Mouse (Mus musculus) ovary, adult 18-20 months (tissue): ENCODE measurements around the gene Txndc5.

Source experiments
- DNase-seq: peaks from one replicate; pipeline ENCODE4 v3.0.0; 2022; ENCODE audit warnings: low spot score, mixed read lengths

Txndc5 gene

DNA sequence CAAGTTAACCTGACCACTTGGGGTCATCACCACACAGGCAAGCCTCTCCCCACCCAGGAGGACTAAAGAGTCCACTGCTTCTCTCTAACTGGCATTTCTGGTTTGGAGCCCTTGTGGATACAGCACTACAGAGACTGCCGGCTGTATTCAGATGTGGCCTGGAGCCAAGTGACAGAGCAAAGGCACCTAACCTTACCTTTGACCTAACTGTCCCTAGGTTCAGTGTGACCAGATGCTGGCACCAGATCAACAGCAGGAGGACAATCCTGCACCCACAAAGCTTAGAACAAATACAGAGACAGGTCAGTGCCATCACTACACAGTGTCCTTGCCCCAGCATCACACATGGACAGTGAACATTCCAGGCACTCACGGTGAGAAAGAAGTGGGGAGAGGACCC is 2.5 kb downstream of the Txndc5 start:
- DNase-seq, result no peak

DNA sequence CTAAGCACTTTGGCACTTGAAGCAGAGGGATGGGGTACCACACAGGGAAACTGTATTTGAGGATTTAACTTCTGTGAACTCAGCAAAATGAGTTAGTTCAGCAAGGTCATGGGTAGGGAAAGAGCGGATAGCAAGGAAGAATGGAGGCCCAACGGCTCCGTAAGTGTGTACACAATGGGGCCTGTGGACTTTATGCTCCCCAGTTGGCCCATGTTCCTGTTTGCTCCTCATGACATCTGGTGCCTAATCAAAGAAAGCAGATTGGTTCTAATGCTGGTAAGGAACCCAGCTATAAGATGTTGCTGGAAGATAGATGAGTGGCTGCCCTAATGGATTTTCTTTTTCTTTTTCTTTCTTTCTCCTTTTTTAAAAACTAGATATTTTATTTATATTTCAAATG is 3.4 kb downstream of the Txndc5 start:
- DNase-seq, result no peak

DNA sequence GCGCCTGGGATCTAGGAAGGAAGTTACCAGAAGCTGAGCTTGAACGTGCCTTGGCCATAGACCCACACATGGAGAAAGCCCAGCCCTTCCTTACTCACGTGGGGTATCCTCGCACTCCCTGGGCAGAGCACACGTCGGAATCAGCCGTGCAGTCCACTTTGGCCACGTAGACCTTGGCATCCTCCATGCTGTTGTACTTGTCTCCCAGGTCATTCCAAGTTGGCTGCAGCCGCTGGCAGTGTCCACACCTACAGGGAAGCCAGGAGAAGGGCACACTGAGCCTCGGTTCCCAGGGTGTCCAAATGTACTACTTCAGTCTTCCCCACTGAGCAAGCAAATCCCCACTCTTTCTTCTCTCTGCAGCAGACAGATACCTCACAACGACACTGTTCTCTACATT is 5.4 kb downstream of the Txndc5 start:
- no peak for DNase-seq

DNA sequence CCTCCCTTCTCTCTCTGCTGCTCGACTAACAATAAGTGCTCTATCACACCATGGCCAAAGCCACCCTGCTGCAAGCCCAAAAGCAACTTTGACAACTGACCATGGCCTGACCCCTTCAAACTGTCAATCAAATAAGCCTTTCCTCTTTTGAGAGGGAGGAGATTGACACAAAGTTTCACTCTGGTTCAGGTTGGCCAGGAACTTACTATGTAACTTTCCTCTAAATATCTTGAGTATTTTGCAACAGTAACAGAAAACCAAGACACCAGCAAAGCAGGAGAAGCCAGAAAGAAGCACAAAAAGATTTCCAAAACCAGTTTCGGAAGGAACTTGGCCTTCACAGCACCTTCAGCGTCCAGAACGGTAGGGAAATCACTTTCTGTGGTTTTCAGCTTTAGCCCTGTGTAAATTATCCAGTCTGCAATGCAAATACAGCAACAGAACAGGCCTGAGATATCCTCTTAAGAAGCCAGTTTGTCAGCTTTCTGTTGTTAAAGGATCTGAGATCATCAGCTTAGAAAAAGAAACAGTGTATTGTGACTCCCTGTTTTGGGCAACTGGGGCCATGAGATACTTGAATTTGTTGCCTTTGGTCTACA is 6.5 kb downstream of the Txndc5 start:
- no peak for DNase-seq

DNA sequence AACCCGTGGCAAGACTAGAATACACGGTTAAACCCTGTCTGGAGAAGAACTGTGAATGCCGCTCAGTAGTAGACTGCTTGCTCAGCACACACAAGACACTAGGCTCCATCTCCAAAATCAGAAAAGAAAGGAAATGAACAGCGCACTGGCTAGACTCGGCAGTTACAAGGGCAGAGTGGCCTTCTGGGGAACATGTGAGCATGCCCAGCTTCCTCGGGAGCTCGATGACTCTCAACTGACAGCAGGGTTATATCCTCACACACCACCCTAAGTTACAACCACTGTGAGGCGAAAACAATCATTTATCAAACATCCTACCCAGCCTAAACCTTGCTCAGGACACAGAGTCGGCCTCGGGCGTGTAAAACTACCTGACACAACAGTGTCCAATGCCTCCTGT is 8.3 kb downstream of the Txndc5 start:
- DNase-seq, result no peak

DNA sequence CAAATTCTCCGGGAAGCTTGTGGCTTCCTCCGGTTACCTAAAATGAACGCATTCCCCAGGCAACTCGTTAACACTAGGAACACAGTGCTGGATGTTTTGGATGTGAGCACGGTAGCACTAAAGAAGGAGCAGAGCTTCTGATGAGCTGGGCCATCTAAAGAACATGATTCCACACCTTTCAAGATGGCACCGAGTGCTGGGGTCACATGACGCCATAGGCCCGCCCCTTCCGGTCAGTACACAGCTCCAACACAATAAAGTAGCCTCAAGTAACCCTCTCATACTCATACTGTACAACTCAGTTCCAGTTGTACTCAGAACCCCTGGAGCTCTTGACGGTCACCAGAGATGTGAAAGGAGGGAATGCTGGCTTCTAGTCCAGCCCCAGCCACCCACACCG is 12.0 kb downstream of the Txndc5 start:
- DNase-seq, result no peak

DNA sequence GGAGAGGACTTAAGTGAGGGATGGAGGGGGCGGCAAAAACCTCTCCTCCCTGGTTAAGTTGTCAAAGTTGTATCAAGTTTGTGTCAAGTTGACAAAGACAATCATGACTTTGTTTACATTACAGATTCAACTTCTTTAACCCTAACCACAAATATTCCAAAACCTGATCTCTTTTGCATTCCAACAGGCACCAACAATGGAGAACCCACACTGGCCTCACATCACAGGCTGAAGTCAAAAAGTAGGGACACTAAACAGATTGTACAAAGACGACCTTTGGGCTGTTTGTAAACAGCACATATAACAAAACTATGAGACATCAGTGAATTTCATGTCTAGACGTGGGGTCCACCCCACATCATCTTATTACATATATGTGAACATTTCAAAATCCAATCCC is 12.8 kb downstream of the Txndc5 start:
- no peak for DNase-seq

DNA sequence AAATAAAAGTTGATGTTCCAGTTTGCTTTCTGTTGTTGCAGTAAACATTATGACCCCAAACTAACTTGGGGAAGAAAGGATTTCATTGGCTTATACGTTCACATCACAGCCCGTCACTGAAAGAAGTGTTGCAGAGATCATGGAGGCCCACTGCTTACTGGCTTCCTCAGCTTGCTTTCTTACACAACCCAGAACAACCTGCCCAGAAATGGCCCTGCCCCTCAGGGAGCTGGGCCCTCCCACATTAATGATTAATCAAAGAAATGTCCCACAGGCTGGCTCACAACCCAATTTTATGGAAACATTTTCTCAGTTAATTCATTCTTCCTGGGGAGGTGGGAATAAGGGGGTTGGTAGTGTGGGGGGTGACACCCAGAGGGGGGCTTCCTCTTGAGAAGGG is 13.2 kb downstream of the Txndc5 start:
- DNase-seq, result no peak

DNA sequence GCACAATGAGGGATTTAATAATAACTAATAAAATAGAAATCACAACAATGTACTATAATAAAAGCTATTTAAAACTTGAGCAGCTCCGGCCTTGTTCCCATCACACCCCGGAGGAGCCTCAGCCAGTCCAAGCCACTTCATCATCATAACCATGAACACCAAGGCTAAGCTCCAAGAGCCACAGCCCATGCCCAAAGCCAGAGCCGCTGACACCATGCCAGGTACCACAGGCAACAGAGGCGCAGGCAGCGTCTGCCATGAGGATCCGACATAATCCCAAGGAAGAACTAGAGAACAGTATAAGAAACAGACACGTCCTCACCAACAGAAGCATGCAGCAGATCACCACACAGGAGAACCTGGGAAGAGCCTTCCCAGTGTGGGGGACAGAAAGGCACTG is 14.7 kb downstream of the Txndc5 start:
- DNase-seq, result no peak

DNA sequence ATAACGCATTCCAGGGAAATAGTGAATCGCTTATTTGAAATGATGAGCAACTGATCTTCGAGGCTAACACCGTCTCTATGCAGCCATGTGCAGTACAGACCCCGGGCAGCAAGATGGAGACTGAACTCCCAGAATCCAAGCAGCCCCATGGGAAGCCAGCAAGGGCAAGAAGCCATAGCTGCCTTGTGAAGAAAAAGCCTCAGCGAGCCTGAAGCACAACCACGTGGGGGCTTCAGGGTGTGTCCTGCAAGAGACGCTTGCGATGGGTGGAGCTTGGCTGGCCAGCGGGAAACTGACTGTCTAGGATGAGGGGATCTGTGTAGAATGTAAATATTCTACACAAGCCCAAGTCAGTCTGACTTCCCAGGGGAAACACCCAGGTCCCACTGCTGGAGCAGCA is 16.6 kb downstream of the Txndc5 start:
- DNase-seq, result no peak

DNA sequence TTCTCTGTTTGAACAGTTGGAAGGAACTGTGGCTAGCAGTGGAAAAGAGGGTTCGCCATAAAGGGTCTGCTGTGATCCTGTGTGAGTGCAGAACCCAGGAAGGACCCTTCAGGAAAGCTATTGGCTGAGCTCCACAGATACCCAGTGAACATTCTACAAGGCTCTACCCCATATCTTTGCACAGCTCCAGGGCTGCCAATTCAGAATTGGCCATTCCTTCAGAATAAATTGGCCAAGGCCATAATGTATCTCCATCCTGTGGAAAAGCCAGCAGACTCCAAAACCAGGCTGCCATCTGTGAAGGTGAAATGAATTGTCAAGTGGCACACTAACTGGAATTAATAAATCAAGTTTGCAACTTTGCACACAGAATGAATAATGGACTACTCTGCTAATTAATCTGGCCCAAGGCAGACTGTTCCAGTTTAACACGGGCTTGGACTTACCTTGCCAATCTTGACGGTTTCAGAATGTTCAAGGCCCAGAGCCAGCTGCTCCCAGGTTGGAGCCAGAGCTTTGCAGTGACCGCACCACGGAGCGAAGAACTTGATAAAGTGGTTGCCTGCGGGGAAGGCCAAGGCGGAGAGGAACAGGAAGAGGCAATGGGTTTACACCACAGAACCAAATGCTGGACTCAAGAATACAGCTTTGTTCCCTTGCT is 18.8 kb downstream of the Txndc5 start:
- no peak for DNase-seq

DNA sequence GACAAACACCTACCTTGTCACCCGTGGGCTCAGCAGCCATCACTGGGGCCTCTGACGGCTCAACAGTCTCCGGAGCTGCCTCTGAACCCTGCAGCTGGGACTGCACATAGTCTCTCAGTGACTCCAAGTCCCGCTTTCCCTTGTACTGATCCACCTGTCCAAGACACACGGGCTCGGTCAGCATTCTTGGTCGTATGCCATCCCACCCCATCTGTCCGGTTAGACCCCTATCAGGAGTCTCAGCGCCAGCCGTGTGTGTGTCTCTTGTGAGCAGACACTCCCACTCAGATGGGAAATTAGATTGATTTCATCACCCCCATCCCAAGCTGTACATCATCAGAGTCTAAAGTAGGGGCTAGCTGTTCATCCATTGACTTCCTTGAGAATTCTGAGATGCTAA is 21.7 kb downstream of the Txndc5 start:
- DNase-seq, result no peak

DNA sequence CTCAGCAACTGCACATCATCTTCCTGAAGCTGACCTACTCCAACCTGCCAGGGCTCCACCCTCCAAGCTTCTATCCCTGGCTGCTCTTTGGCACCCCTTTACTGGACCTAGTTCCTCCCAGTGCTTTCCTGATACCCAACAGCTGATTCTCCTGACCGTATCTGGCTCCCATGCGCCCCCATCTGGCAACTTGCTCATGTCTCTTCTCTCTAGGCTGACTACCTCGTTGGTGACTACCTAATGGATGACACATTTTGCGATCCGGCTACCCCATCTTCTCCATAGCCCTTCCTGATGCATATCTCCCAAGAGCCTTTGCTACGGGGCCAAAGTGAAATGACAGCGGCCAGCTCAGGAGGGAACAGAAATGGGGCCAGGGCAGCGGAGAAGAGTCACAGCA is 22.3 kb downstream of the Txndc5 start:
- DNase-seq, result no peak

DNA sequence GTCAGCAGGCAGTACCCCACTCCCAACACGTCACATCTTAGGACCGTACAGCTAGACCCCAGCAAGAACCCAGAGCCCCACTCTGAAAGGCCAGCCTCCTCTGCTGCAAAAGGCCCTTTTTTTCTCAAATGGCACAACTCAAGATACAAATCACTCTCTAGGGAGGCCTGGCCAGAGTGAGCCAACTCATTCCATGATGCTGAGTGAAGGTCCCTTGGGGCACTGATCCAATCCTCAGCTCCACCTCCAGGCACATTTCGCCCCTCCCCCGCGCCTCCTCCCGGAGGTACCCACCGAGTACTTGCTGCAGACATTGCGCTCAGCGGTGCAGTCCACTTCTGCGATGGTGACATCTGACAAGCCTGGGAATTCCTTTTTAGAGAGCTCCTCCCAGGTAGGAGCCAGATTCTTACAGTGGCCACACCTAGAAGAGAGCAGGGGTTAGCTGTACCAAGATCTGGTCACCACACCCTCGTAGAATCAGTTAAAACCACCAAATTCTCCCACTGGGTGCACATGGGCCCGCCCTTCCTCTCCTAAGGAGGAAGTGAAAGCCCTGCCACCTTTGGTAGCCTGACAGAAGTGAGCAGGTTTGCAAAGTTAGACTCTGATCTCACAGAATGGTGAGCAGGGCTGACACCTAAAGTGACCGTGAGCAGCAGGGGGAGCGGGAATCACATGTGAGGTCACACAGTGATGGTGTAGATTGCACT is 25.3 kb downstream of the Txndc5 start:
- DNase-seq, result no peak

DNA sequence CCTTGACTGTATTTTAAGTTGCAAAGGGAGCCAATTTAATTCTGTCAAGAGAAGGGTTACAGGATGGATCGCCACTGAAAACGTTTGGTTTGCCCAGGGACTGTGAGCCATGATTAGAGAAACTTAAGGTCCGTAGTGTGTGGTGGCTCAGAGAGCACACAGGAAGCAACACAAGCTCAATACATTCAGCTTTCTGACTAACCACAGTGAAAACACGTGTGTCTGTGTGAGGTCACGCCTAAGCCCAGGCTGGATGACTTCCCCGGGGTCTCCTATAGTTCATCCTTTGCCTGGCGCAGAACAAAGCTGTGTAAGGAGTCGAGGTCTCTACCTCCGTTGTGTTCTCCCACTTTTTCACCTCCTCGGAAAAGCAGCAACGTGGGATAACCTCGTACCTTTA is 27.3 kb downstream of the Txndc5 start:
- DNase-seq, result no peak

DNA sequence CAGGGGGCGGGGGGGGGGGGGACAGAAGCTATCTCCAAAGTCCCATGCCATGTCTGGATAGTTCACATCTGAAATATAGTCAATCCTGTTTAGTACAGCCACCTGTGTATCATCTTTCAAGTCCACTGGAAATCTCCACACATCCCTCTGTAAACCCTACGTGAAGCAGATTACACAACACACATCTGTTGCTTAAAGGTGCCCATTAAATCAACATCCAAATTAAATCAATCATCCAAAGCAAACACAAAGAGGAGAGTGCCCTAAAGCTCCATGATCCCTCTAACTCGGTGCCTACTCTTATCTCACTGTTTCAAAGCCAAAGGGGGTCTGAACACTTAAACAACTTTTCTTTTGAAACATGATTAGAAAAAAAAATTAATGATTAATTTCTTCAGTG is 31.9 kb downstream of the Txndc5 start:
- no peak for DNase-seq

DNA sequence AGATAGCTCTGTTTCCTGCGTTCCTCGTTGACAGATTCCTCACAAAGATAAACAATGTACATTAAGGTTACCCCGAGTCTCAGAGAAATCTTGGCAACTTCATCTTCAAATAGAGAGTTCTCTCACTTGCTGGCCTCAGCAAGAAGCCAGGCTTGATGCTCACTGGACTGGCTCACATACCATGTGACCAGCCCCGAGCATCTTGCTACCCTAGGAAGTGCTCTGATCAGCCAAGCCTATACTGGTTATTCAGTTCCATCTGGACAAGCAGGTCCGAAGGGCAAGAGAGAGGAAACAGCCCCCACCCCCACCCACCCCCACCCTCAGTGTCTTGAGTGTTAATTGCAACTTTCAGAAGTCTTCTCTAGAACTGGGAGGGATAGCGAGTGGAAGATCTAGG is 41.9 kb downstream of the Txndc5 start:
- DNase-seq, result no peak

DNA sequence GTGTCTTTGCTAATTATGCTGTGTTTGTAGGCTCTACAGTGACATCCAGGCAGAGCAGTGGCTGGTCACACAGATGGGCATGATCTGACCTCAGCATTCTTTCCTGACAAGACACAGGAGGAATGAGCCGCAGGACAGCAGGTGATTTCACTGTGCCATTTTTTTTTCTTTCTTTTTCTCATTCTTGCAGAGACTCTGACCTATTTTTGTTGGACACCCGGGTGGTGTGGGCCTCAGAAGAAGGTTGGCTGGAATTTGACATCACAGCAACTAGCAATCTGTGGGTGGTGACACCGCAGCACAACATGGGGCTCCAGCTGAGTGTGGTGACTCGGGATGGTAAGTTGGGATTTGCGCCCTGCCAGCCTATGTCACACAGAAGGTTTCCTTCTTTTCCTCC is 43.9 kb downstream of the Txndc5 start:
- DNase-seq, result no peak

DNA sequence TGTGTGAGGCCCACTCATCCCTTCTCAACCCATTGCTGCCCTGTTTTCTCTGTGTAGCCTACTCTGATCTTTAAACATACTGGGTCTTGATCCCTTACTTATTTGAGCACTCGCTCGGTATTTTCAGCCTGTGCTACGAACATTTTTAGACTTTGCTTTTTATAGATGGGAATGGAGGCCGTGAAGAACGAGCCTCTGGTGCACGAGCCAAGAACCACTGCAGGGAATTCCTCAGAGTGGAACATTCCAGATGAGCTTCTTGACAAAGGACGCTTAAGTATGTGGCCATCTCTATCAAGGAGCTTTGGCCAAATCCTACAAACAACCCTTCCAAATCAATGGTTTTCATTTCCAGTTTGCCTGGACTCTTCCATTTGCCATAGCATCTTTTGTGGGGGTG is 47.6 kb downstream of the Txndc5 start:
- no peak for DNase-seq

DNA sequence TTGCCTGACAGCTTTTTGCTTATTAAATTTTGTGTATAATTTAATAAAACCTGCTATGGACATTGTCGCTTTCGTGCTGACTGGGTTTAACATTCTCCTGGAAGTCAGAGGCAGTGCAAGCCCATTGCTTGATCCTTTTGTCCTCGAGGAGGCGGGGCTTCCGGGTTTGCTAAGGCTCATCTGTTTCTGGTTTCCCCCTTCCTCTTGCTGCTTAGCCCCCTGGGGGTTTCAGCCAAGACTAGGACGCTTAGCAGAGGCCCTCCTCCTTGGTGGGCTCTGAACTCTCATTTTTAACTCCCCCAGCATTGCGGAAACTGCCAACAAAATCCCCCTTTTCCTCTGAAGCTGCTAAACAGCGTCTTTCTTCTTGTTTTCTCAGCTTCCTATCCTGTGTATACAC is 51.7 kb downstream of the Txndc5 start:
- no peak for DNase-seq

DNA sequence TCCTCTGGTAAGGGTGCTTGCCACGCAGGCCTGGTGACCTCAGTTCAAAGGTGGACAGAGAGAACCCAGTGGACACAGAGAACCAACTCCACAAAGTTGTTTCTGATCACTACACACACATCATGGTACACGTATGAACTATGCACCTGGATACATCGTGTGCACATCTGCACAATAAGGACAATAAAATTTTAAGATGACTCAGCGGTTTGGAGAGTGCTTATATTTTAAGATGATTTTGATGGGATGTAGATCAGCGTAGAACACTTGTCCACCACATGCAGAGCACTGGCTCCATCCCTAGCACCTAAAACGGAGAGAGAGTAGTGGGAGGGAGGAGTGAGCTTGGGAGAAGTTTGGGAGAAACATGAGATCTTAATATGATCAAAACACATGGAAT is 55.1 kb downstream of the Txndc5 start:
- DNase-seq, result no peak

DNA sequence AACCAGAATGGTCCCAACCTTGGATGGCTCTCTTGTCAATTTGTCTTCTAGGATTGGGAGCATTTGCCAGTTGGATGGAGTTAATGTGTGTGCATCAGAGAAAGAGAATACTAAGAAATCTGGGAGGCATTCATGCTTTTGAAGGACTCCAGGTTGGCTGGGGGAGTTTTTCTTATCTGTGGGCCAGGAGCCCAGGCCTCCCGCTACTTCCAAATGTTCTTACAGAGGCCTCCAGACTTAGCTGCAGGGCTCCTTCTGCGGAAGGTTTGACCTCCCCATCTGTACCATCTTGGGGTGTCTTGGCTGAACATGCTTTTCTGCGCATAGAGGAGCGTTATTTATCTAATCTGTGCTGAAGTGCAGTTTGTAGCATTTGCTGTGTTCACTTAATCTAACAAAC is 56.0 kb downstream of the Txndc5 start:
- no peak for DNase-seq

DNA sequence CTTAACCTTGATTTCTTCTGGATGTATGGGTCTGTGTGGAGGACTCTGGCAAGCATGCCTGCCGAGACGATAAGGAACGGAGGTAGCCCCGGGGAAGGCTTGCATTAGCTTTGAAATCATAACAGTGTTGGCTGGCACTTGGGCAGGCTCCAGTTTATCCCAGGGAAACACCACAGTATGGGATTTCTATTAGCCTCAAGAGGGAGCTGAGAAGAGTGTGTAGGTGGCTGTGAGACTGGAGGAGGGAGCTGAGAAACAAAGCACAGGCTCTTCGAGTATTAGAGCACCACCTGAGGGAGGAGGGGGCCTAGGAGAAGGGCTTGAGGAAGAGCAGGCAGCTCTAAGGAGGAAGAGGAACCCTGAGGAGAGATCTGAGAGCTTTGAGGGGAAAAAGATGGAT is 57.7 kb downstream of the Txndc5 start:
- DNase-seq, result no peak

DNA sequence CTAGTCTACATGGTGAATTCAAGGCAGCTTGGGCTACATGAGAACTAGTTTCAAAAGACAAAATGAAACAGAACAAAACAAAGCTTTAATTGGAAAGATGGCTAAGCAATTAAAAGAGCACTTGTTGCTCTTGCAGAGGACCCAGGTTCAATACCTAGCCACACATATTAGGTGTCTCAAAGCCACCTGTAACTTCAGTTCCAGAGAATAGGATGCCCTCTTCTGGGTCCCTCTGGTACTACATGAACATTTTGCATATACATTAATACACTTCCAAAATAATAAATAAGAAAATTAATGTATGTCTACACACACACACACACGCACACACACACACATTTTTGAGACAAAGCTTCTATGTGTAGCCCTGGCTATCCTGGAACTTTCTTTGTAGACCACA is 65.2 kb downstream of the Txndc5 start:
- DNase-seq, result no peak
